In the genomic region with DNA sequence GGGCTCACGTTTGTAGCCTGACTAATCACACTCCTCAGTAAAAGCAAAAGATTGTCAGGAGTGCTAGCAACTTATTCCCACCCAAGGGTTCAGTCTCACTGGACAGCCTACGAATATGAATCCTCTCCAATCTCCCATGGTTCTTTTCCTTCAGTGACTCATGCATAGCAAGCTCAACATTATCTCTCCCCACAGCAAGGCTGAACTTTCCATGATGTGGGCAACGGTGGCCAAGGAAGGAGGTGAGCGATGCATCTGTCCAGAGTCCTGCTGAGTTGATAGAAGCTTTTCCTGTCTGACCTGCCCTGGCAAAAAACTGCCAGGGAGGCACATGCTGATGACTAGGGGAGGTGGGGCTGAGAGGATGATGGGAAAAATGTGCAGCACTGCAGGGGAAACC, we compare ENCODE assay signal across 17 mouse cellular contexts. TPM values are rescaled to one million over a fixed set of nuclear protein-coding genes. Genes with fewer than 3 reads are reported as not detected.
DNase-seq lines count a peak whose midpoint lies in the region; TF ChIP-seq lines count a peak whose summit lies in the region.
"Had no signal": no experiment of that assay in that cellular context is flagged by ENCODE, and none has a peak within 500 bp of the region (broad histone marks: within the 10 kb centered on the region; RNA-seq: fewer than 3 reads in every experiment).

No protein-coding gene starts in this region.

- H3K9me3 ChIP-seq in CH12.LX (replicated peaks; ENCODE audit: low read length), result no peaks in the 10 kb centered on the region
- no peaks in the 10 kb centered on the region for H3K9me3 ChIP-seq in limb, embryonic 10.5 days (replicated peaks)
- H3K9me3 ChIP-seq: embryonic facial prominence, embryonic 12.5 days; forebrain, embryonic 15.5 days; heart, embryonic 13.5 days; hindbrain, embryonic 12.5 days had no signal

- TF ChIP-seq RAD21 in CH12.LX (IDR thresholded peaks at IDR 0.05; ENCODE audit: low read depth, low read length), result no peak

- H3K4me1 ChIP-seq in CH12.LX (ENCODE audit: control insufficient read depth in 1 of 2, insufficient read depth in 2 of 2), result peaks cover 4 to 6% of the 10 kb centered on the region in 2 experiments; a peak in 3 of 4 replicates
- peaks cover 4% of the 10 kb centered on the region; the same call in 1 of the 2 replicates for H3K4me1 ChIP-seq in limb, embryonic 10.5 days

- peaks cover 10% of the 10 kb centered on the region for H3K27me3 ChIP-seq in CH12.LX (replicated peaks)
- no peaks in the 10 kb centered on the region for H3K27me3 ChIP-seq in limb, embryonic 10.5 days (ENCODE audit: low read depth, poor library complexity, severe bottlenecking)
- H3K27me3 ChIP-seq: embryonic facial prominence, embryonic 12.5 days; forebrain, embryonic 15.5 days; hindbrain, embryonic 12.5 days had no signal

- H3K4me2 ChIP-seq in CH12.LX (ENCODE audit: insufficient read depth, low read depth, poor library complexity, severe bottlenecking), result 0 out of 2 replicates have a peak overlapping the region, but pooled peaks have one; percentile 6
- H3K4me2 ChIP-seq: embryonic facial prominence, embryonic 12.5 days; forebrain, embryonic 15.5 days; heart, embryonic 13.5 days; hindbrain, embryonic 12.5 days had no signal

- H3K79me2 ChIP-seq in CH12.LX (replicated peaks; ENCODE audit: control insufficient read depth, extremely low read depth, insufficient read depth, poor library complexity, severe bottlenecking), result no peaks in the 10 kb centered on the region

- dilution Hi-C loops in CH12.LX (cut with MboI; ENCODE audit: extremely low pct_ligation_motif_present, extremely low pct_unique_long_range_greater_than_20kb, low sequenced_read_pairs), result no loop called here

- TF ChIP-seq POLR2A in CH12.LX (IDR thresholded peaks at IDR 0.05; ENCODE audit: low read depth, low read length), result no peak

- no peaks in the 10 kb centered on the region for H3K36me3 ChIP-seq in CH12.LX (replicated peaks in 1 of 2; ENCODE audit: control insufficient read depth in 1 of 2, insufficient read depth in 1 of 2, low read length in 1 of 2)
- H3K36me3 ChIP-seq in limb, embryonic 10.5 days, result no peaks in the 10 kb centered on the region
- H3K36me3 ChIP-seq: embryonic facial prominence, embryonic 12.5 days; forebrain, embryonic 15.5 days; heart, embryonic 13.5 days; hindbrain, embryonic 12.5 days had no signal

- in situ Hi-C loops in CH12.LX (cut with MboI; ENCODE audit: low pct_ligation_motif_present, low pct_unique_long_range_greater_than_20kb, low sequenced_read_pairs), result no loop called here

- no peak overlapping the region for H3K27ac ChIP-seq in CH12.LX (ENCODE audit: insufficient read depth, low read depth)
- no peak overlapping the region for H3K27ac ChIP-seq in limb, embryonic 10.5 days
- H3K27ac ChIP-seq: embryonic facial prominence, embryonic 12.5 days; forebrain, embryonic 15.5 days; gastrocnemius, adult 2 months; heart, embryonic 13.5 days; hindbrain, embryonic 12.5 days had no signal

- H3K4me3 ChIP-seq in CH12.LX (replicated peaks in 1 of 3; ENCODE audit: low read depth in 2 of 3, low read length in 2 of 3, poor library complexity in 1 of 3), result no peak overlapping the region
- no peak overlapping the region for H3K4me3 ChIP-seq in limb, embryonic 10.5 days
- H3K4me3 ChIP-seq: embryonic facial prominence, embryonic 12.5 days; forebrain, embryonic 15.5 days; gastrocnemius, adult 2 months; heart, embryonic 13.5 days; hindbrain, embryonic 12.5 days had no signal

- TF ChIP-seq CTCF in CH12.LX (conservative IDR thresholded peaks at IDR 0.05 in 1 of 2, IDR thresholded peaks at IDR 0.05 in 1 of 2; ENCODE audit: low read depth in 2 of 2, low read length in 2 of 2), result no peak

- intact Hi-C loops in heart, postnatal 36 days (cut with DNase I), result no loop called here

- no peak overlapping the region for H3K9ac ChIP-seq in CH12.LX (ENCODE audit: insufficient read depth, low read depth)
- H3K9ac ChIP-seq: embryonic facial prominence, embryonic 12.5 days; forebrain, embryonic 15.5 days; heart, embryonic 13.5 days; hindbrain, embryonic 12.5 days had no signal

- WGBS in limb, embryonic 10.5 days, result 82% methylated on average over 4 of the region's 4 CpGs

- no peak for TF ChIP-seq EP300 in CH12.LX (IDR thresholded peaks at IDR 0.05; ENCODE audit: low read length)

- DNase-seq in adrenal gland, postnatal 36 days, result peak; percentile 13
- DNase-seq in adrenal gland, postnatal 4 days (ENCODE audit: low spot score in 2 of 2), result no peak
- peak; percentile 14 for DNase-seq in heart, postnatal 4 days
- DNase-seq in heart, postnatal 36 days, result no peak
- no peak for DNase-seq in CH12.LX (ENCODE audit: extremely low read depth)
- DNase-seq in brain, adult 2 months (ENCODE audit: low read depth, low spot score), result peak; percentile 31
- no peak for DNase-seq in limb, embryonic 10.5 days (ENCODE audit: low spot score)
- DNase-seq: cerebellum, adult 11-12 months; cerebellum, adult 9-10 months; cerebellum, postnatal 25 days; gastrocnemius, adult 2 months; gastrocnemius, postnatal 25 days; kidney, adult 8-10 months had no signal

TF ChIP-seq in CH12.LX, 34 proteins besides CTCF, POLR2A, EP300 and RAD21:
- TF ChIP-seq NELFE (IDR thresholded peaks at IDR 0.05; ENCODE audit: low read depth, low read length) (no peak), MAX (IDR thresholded peaks at IDR 0.05; ENCODE audit: low read length) (no peak), JUND (conservative IDR thresholded peaks at IDR 0.05; ENCODE audit: low read depth, low read length) (no peak), CHD1 (IDR thresholded peaks at IDR 0.05; ENCODE audit: low read depth, low read length) (no peak), ETS1 (conservative IDR thresholded peaks at IDR 0.05; ENCODE audit: low read depth, low read length) (no peak), USF1 (IDR thresholded peaks at IDR 0.05; ENCODE audit: low read depth, low read length) (no peak), POLR2AphosphoS2 (IDR thresholded peaks at IDR 0.05; ENCODE audit: low read depth, low read length) (no peak), MAFK (IDR thresholded peaks at IDR 0.05; ENCODE audit: insufficient replicate concordance, low read length) (no peak), NRF1 (IDR thresholded peaks at IDR 0.05; ENCODE audit: low read depth, low read length) (no peak), SMC3 (IDR thresholded peaks at IDR 0.05; ENCODE audit: low read depth, low read length) (no peak), ZNF384 (IDR thresholded peaks at IDR 0.05; ENCODE audit: low read depth, low read length) (no peak), E2F4 (IDR thresholded peaks at IDR 0.05; ENCODE audit: insufficient replicate concordance, low read depth, low read length) (no peak), CHD2 (IDR thresholded peaks at IDR 0.05; ENCODE audit: low read length) (no peak)

RNA-seq across cellular contexts. Expression of a gene that starts 45.9 kb away (rescaled TPM):
- total RNA-seq in adrenal gland, postnatal 36 days (2021), result 10 to 100 TPM; 76.7 to 81.8 TPM
- total RNA-seq in adrenal gland, postnatal 4 days (2021), result 100 to 1,000 TPM in 1 of 2 experiments, 10 to 100 TPM in 1; 97.9 to 100 TPM
- 100 to 1,000 TPM; 192 to 202 TPM for total RNA-seq in heart, postnatal 4 days (2021)
- 100 to 1,000 TPM; 101 to 110 TPM for total RNA-seq in heart, postnatal 36 days (2021)
- total RNA-seq in CH12.LX (2012; rRNA removed) (79.9 and 92.7 TPM in 2 replicates), CH12.LX (2014; rRNA removed) (84.7 and 85.8 TPM in 2 replicates)
- 103 and 119 TPM in 2 replicates for polyA plus RNA-seq in CH12.LX (2012; ENCODE audit: insufficient read length, low read depth)
- 79.5 and 89.4 TPM in 2 replicates for polyA plus RNA-seq in limb, embryonic 10.5 days (2016; fragmentation: Nextera tagmentation; extraction: Ambion mirVana)

Comparison
In these comparisons a context has a peak if more than half of its experiments do, and no peak if none do; other contexts are left out.
1. DNase-seq: peak in adrenal gland, postnatal 36 days (2 of 2), heart, postnatal 4 days (single experiment) and brain, adult 2 months (single experiment); none in adrenal gland, postnatal 4 days (0 of 2), heart, postnatal 36 days (0 of 2), CH12.LX (single experiment) and limb, embryonic 10.5 days (single experiment).